Mouse (Mus musculus): ENCODE data around the gene Slc4a3. TPM values are rescaled to one million over a fixed set of nuclear protein-coding genes. Genes with fewer than 3 reads are reported as not detected.

Gene Slc4a3
- polyA plus RNA-seq (2015; fragmentation: Nextera tagmentation; extraction: Ambion mirVana) = 22.5 and 26.3 TPM in 2 replicates

GRCm38 (mm10) chr1:75545965-75546956, at the start of gene Slc4a3:
TSS of gene Slc4a3 (plus strand) at chr1:75546266.
- WGBS = under 1% methylated on average over 61 of the region's 64 CpGs
- ATAC-seq (ENCODE audit: insufficient number of reproducible peaks, low FRiP score, low TSS enrichment, low read depth) = peak; percentile 86
- Histone ChIP-seq H3K4me1 (peaks cover 31% of the 10 kb centered on the region), H3K27me3 (no peaks in the 10 kb centered on the region), H3K27ac (replicated peaks) (peak within 1 kb of the TSS; percentile 82), H3K9me3 (replicated peaks) (no peaks in the 10 kb centered on the region), H3K4me3 (replicated peaks) (peak within 1 kb of the TSS; percentile 78), H3K9ac (peak within 1 kb of the TSS; percentile 79), H3K36me3 (peaks cover 12% of the 10 kb centered on the region), H3K4me2 (replicated peaks) (peak within 1 kb of the TSS; percentile 74)

GRCm38 (mm10) chr1:75498897-75499296, 47.2 kb upstream of the Slc4a3 start:
- H3K9me3 ChIP-seq (replicated peaks) = no peaks in the 10 kb centered on the region
- H3K4me1 ChIP-seq = peaks cover 23% of the 10 kb centered on the region
- no peak overlapping the region for H3K27ac ChIP-seq (replicated peaks)
- no peaks in the 10 kb centered on the region for H3K27me3 ChIP-seq
- 82% methylated on average over 4 of the region's 4 CpGs for WGBS
- H3K4me2 ChIP-seq (replicated peaks) = no peak overlapping the region
- H3K9ac ChIP-seq = no peak overlapping the region
- no peak for ATAC-seq (ENCODE audit: insufficient number of reproducible peaks, low FRiP score, low TSS enrichment, low read depth)
- H3K36me3 ChIP-seq = peaks cover 80% of the 10 kb centered on the region
- no peak overlapping the region for H3K4me3 ChIP-seq (replicated peaks)

- no peak overlapping the region for H3K4me3 ChIP-seq (replicated peaks)
- H3K4me2 ChIP-seq (replicated peaks) = no peak overlapping the region
- H3K4me1 ChIP-seq = peaks cover 28% of the 10 kb centered on the region
- ATAC-seq (ENCODE audit: insufficient number of reproducible peaks, low FRiP score, low TSS enrichment, low read depth) = no peak
- H3K9me3 ChIP-seq (replicated peaks) = no peaks in the 10 kb centered on the region
- H3K9ac ChIP-seq = no peak overlapping the region
- H3K27ac ChIP-seq (replicated peaks) = no peak overlapping the region
- H3K36me3 ChIP-seq = peaks cover 81% of the 10 kb centered on the region
- H3K27me3 ChIP-seq = no peaks in the 10 kb centered on the region
- 80% methylated on average over 7 of the region's 7 CpGs for WGBS
These were observed 46.6 kb upstream of the Slc4a3 start for GRCm38 (mm10) chr1:75499441-75499840.

GRCm38 (mm10) chr1:75501905-75502304, 44.2 kb upstream of the Slc4a3 start:
- WGBS = 95% methylated on average over 9 of the region's 9 CpGs
- no peak for ATAC-seq (ENCODE audit: insufficient number of reproducible peaks, low FRiP score, low TSS enrichment, low read depth)
- Histone ChIP-seq H3K4me3 (replicated peaks) (no peak overlapping the region), H3K36me3 (peaks cover 67% of the 10 kb centered on the region), H3K4me1 (peaks cover 34% of the 10 kb centered on the region), H3K27me3 (no peaks in the 10 kb centered on the region), H3K9me3 (replicated peaks) (no peaks in the 10 kb centered on the region), H3K27ac (replicated peaks) (no peak overlapping the region), H3K4me2 (replicated peaks) (no peak overlapping the region), H3K9ac (no peak overlapping the region)

- ATAC-seq (ENCODE audit: insufficient number of reproducible peaks, low FRiP score, low TSS enrichment, low read depth) = no peak
- Histone ChIP-seq H3K9ac (no peak overlapping the region), H3K36me3 (peaks cover 55% of the 10 kb centered on the region), H3K4me2 (replicated peaks) (peak overlapping the region; percentile 79; the same call in 1 of the 2 replicates), H3K4me3 (replicated peaks) (peak overlapping the region; percentile 73; the same call in 1 of the 2 replicates), H3K4me1 (peaks cover 39% of the 10 kb centered on the region), H3K27me3 (no peaks in the 10 kb centered on the region), H3K27ac (replicated peaks) (no peak overlapping the region), H3K9me3 (replicated peaks) (no peaks in the 10 kb centered on the region)
- 87% methylated on average over 25 of the region's 25 CpGs for WGBS
These were observed 43.0 kb upstream of the Slc4a3 start for GRCm38 (mm10) chr1:75502945-75503650.

GRCm38 (mm10) chr1:75503651-75503980, 42.5 kb upstream of the Slc4a3 start:
- no peaks in the 10 kb centered on the region for H3K9me3 ChIP-seq (replicated peaks)
- H3K4me2 ChIP-seq (replicated peaks) = peak overlapping the region; percentile 79
- H3K36me3 ChIP-seq = peaks cover 50% of the 10 kb centered on the region
- no peak for ATAC-seq (ENCODE audit: insufficient number of reproducible peaks, low FRiP score, low TSS enrichment, low read depth)
- H3K27ac ChIP-seq (replicated peaks) = no peak overlapping the region
- H3K27me3 ChIP-seq = no peaks in the 10 kb centered on the region
- H3K9ac ChIP-seq = no peak overlapping the region
- WGBS = 65% methylated on average over 23 of the region's 23 CpGs
- peak overlapping the region; percentile 73 for H3K4me3 ChIP-seq (replicated peaks)
- H3K4me1 ChIP-seq = peaks cover 39% of the 10 kb centered on the region

- Histone ChIP-seq H3K4me2 (replicated peaks) (peak overlapping the region; percentile 79), H3K9ac (no peak overlapping the region), H3K4me3 (replicated peaks) (peak overlapping the region; percentile 73), H3K27me3 (no peaks in the 10 kb centered on the region), H3K36me3 (peaks cover 41% of the 10 kb centered on the region), H3K9me3 (replicated peaks) (no peaks in the 10 kb centered on the region), H3K4me1 (peaks cover 42% of the 10 kb centered on the region), H3K27ac (replicated peaks) (peak overlapping the region; percentile 98)
- 37% methylated on average over 9 of the region's 9 CpGs for WGBS
- ATAC-seq (ENCODE audit: insufficient number of reproducible peaks, low FRiP score, low TSS enrichment, low read depth) = no peak
These were observed 41.6 kb upstream of the Slc4a3 start for GRCm38 (mm10) chr1:75504256-75505045.

GRCm38 (mm10) chr1:75505159-75505955, 40.7 kb upstream of the Slc4a3 start:
- WGBS = under 1% methylated on average over 84 of the region's 84 CpGs
- Histone ChIP-seq H3K9me3 (replicated peaks) (no peaks in the 10 kb centered on the region), H3K36me3 (peaks cover 32% of the 10 kb centered on the region), H3K9ac (peak overlapping the region; percentile 60), H3K4me2 (replicated peaks) (peak overlapping the region; percentile 79), H3K27ac (replicated peaks) (peak overlapping the region; percentile 98), H3K4me1 (peaks cover 43% of the 10 kb centered on the region), H3K4me3 (replicated peaks) (peak overlapping the region; percentile 73), H3K27me3 (no peaks in the 10 kb centered on the region)
- ATAC-seq (ENCODE audit: insufficient number of reproducible peaks, low FRiP score, low TSS enrichment, low read depth) = peak; percentile 26; the same call in 1 of the 2 replicates

- under 1% methylated on average over 55 of the region's 65 CpGs for WGBS
- Histone ChIP-seq H3K36me3 (peaks cover 25% of the 10 kb centered on the region), H3K27me3 (no peaks in the 10 kb centered on the region), H3K4me3 (replicated peaks) (peak within 1 kb of the TSS; percentile 73), H3K9me3 (replicated peaks) (no peaks in the 10 kb centered on the region), H3K9ac (peak within 1 kb of the TSS; percentile 60), H3K4me2 (replicated peaks) (peak within 1 kb of the TSS; percentile 79), H3K27ac (replicated peaks) (peak within 1 kb of the TSS; percentile 98), H3K4me1 (peaks cover 45% of the 10 kb centered on the region)
- ATAC-seq (ENCODE audit: insufficient number of reproducible peaks, low FRiP score, low TSS enrichment, low read depth) = peak; percentile 93
These were observed 39.9 kb upstream of the Slc4a3 start, which contains the start of gene Obsl1 for GRCm38 (mm10) chr1:75505956-75506831. TSS of gene Obsl1 (minus strand) at chr1:75506452.
